Mouse (Mus musculus) olfactory bulb, adult 2 months (tissue): ENCODE measurements around the gene Atp6ap1.

ENCODE experiments used
- CTCF ChIP-seq: fragments of 200-500 bp; IDR thresholded peaks from 2 replicates; pipeline ENCODE4 v1.5.1; 2012; ENCODE audit warnings: low read depth, mild to moderate bottlenecking, low read length, moderate library complexity; ENCODE audit not compliant: insufficient read depth
- POLR2A ChIP-seq: fragments of 200-500 bp; IDR thresholded peaks from 2 replicates; pipeline ENCODE4 v1.6.1; 2012; ENCODE audit warnings: mild to moderate bottlenecking, low read depth, low read length, moderate library complexity; ENCODE audit not compliant: insufficient read depth

DNA sequence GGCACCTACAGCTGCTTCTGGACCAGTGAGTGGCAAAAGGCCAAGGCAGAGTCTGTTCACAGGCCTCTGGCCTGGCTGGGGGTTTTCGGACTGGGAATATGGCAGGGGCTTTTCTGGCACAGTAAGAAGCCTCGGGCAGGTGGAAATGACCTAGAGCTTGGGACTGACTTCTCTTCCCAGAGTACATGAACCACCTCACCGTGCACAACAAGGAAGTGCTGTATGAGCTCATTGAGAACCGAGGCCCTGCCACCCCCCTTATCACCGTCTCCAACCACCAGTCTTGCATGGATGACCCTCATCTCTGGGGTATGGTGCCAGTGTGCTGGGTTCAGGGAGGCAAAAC, 13.8 kb upstream of the Atp6ap1 start:
- TF ChIP-seq POLR2A (no peak), CTCF (no peak)
